Mouse (Mus musculus) embryonic facial prominence, embryonic 10.5 days (tissue): ENCODE data around the gene 2810004N23Rik. TPM values are rescaled to one million over a fixed set of nuclear protein-coding genes. Genes with fewer than 3 reads are reported as not detected.

ENCODE experiments used
- DNase-seq: peaks from one replicate; pipeline ENCODE4 v3.0.0-alpha.2; 2017; ENCODE audit warnings: low spot score
- H3K27ac ChIP-seq: fragments of 300-500 bp; sonication (generic); replicated peaks from 2 replicates; pipeline ENCODE4 v1.5.1; 2016; ENCODE audit warnings: mild to moderate bottlenecking
- H3K27me3 ChIP-seq: fragments of 300-500 bp; sonication (generic); replicated peaks from 2 replicates; pipeline ENCODE4 v1.6.1; 2016; ENCODE audit warnings: low read depth, mild to moderate bottlenecking; ENCODE audit not compliant: poor library complexity, severe bottlenecking
- H3K36me3 ChIP-seq: fragments of 300-500 bp; sonication (generic); replicated peaks from 2 replicates; pipeline ENCODE4 v1.6.1; 2016; ENCODE audit warnings: mild to moderate bottlenecking, moderate library complexity
- H3K4me1 ChIP-seq: fragments of 300-500 bp; sonication (generic); 2 replicates; pipeline ENCODE4 v1.6.1; 2016
- H3K4me3 ChIP-seq: fragments of 300-500 bp; sonication (generic); 2 replicates; pipeline ENCODE4 v1.5.1; 2016; ENCODE audit warnings: mild to moderate bottlenecking, moderate library complexity
- H3K9me3 ChIP-seq: fragments of 300-500 bp; sonication (generic); 2 replicates; pipeline ENCODE4 v1.6.1; 2016; ENCODE audit warnings: mild to moderate bottlenecking
- WGBS: fragments of 180-500 bp; shearing (Covaris S2); methylation state at CpG from one replicate; pipeline ENCODE4 v1.1.7; 2016; 5-methylcytosine and 5-hydroxymethylcytosine counted together
- polyA plus RNA-seq: library from polyadenylated mRNA; unstranded; fragments of >200 nt; fragmentation: Nextera tagmentation; extraction: Ambion mirVana; gene quantifications from 2 replicates; pipeline ENCODE4 v1.2.1, GENCODE M21; 2016

2810004N23Rik gene
- polyA plus RNA-seq, 1 experiment from 2014 or later: 82.2 TPM

- Histone ChIP-seq H3K27me3 (no peaks in the 10 kb centered on the region), H3K4me3 (no peak overlapping the region), H3K4me1 (peaks cover 30% of the 10 kb centered on the region), H3K9me3 (peaks cover 9% of the 10 kb centered on the region; the same call in 1 of the 2 replicates), H3K27ac (no peak overlapping the region), H3K36me3 (peaks cover 70% of the 10 kb centered on the region)
- peak; percentile 49 for DNase-seq
- WGBS: 62% methylated on average over 3 of the region's 3 CpGs
Measured at GRCm38 (mm10) chr8:124892596-124892995, 29.7 kb upstream of the 2810004N23Rik start.

GRCm38 (mm10) chr8:124888385-124888784 is 25.5 kb upstream of the 2810004N23Rik start:
- no peak overlapping the region for H3K4me3 ChIP-seq
- H3K27ac ChIP-seq: no peak overlapping the region
- peaks cover 11% of the 10 kb centered on the region; the same call in 1 of the 2 replicates for H3K9me3 ChIP-seq
- H3K27me3 ChIP-seq: no peaks in the 10 kb centered on the region
- peaks cover 88% of the 10 kb centered on the region for H3K36me3 ChIP-seq
- 93% methylated on average over 5 of the region's 5 CpGs for WGBS
- DNase-seq: no peak
- H3K4me1 ChIP-seq: peaks cover 8% of the 10 kb centered on the region; the same call in 1 of the 2 replicates

GRCm38 (mm10) chr8:124878946-124879526 is 16.1 kb upstream of the 2810004N23Rik start:
- Histone ChIP-seq H3K9me3 (no peaks in the 10 kb centered on the region), H3K4me1 (no peaks in the 10 kb centered on the region), H3K27me3 (no peaks in the 10 kb centered on the region), H3K27ac (no peak overlapping the region), H3K4me3 (no peak overlapping the region), H3K36me3 (peaks cover 100% of the 10 kb centered on the region)
- WGBS: 90% methylated on average over 10 of the region's 10 CpGs
- no peak for DNase-seq

GRCm38 (mm10) chr8:124878141-124878540 is 15.2 kb upstream of the 2810004N23Rik start:
- Histone ChIP-seq H3K36me3 (peaks cover 100% of the 10 kb centered on the region), H3K4me1 (no peaks in the 10 kb centered on the region), H3K9me3 (no peaks in the 10 kb centered on the region), H3K27ac (no peak overlapping the region), H3K4me3 (no peak overlapping the region), H3K27me3 (no peaks in the 10 kb centered on the region)
- no peak for DNase-seq
- WGBS: 90% methylated on average over 5 of the region's 5 CpGs

- no peak overlapping the region for H3K4me3 ChIP-seq
- DNase-seq: no peak
- WGBS: 92% methylated on average over 5 of the region's 5 CpGs
- H3K27ac ChIP-seq: no peak overlapping the region
- H3K27me3 ChIP-seq: no peaks in the 10 kb centered on the region
- H3K4me1 ChIP-seq: no peaks in the 10 kb centered on the region
- peaks cover 81% of the 10 kb centered on the region for H3K36me3 ChIP-seq
- no peaks in the 10 kb centered on the region for H3K9me3 ChIP-seq
Measured at GRCm38 (mm10) chr8:124872690-124873089, 9.8 kb upstream of the 2810004N23Rik start.

- no peak overlapping the region for H3K4me3 ChIP-seq
- no peaks in the 10 kb centered on the region for H3K9me3 ChIP-seq
- H3K36me3 ChIP-seq: peaks cover 78% of the 10 kb centered on the region
- WGBS: 94% methylated on average over 7 of the region's 7 CpGs
- no peak for DNase-seq
- no peaks in the 10 kb centered on the region for H3K27me3 ChIP-seq
- no peak overlapping the region for H3K27ac ChIP-seq
- no peaks in the 10 kb centered on the region for H3K4me1 ChIP-seq
Measured at GRCm38 (mm10) chr8:124872081-124872480, 9.2 kb upstream of the 2810004N23Rik start.

GRCm38 (mm10) chr8:124871474-124871873 is 8.6 kb upstream of the 2810004N23Rik start:
- no peaks in the 10 kb centered on the region for H3K9me3 ChIP-seq
- WGBS: 93% methylated on average over 7 of the region's 7 CpGs
- peaks cover 77% of the 10 kb centered on the region for H3K36me3 ChIP-seq

GRCm38 (mm10) chr8:124869708-124870107 is 6.8 kb upstream of the 2810004N23Rik start:
- Histone ChIP-seq H3K4me3 (no peak overlapping the region), H3K9me3 (no peaks in the 10 kb centered on the region), H3K36me3 (peaks cover 70% of the 10 kb centered on the region), H3K27me3 (no peaks in the 10 kb centered on the region), H3K4me1 (no peaks in the 10 kb centered on the region), H3K27ac (no peak overlapping the region)
- 90% methylated on average over 6 of the region's 6 CpGs for WGBS
- no peak for DNase-seq

More at GRCm38 (mm10) chr8:124871474-124871873, 8.6 kb upstream of the 2810004N23Rik start:
- Histone ChIP-seq H3K4me3 (no peak overlapping the region), H3K27ac (no peak overlapping the region), H3K27me3 (no peaks in the 10 kb centered on the region), H3K4me1 (no peaks in the 10 kb centered on the region)
- no peak for DNase-seq

- Histone ChIP-seq H3K4me3 (no peak overlapping the region), H3K27me3 (no peaks in the 10 kb centered on the region), H3K27ac (no peak overlapping the region), H3K4me1 (peaks cover 8% of the 10 kb centered on the region), H3K9me3 (no peaks in the 10 kb centered on the region), H3K36me3 (peaks cover 44% of the 10 kb centered on the region)
- DNase-seq: no peak
- WGBS: 83% methylated on average over 2 of the region's 2 CpGs
Measured at GRCm38 (mm10) chr8:124867126-124867525, 4.2 kb upstream of the 2810004N23Rik start.

- peaks cover 13% of the 10 kb centered on the region for H3K4me1 ChIP-seq
Measured at GRCm38 (mm10) chr8:124866669-124867068, 3.7 kb upstream of the 2810004N23Rik start.

GRCm38 (mm10) chr8:124863729-124864128 is 809 bp upstream of the 2810004N23Rik start:
- Histone ChIP-seq H3K27me3 (no peaks in the 10 kb centered on the region), H3K36me3 (peaks cover 51% of the 10 kb centered on the region), H3K27ac (peak overlapping the region; percentile 98), H3K4me1 (peaks cover 17% of the 10 kb centered on the region), H3K4me3 (peak overlapping the region; percentile 91), H3K9me3 (no peaks in the 10 kb centered on the region)
- 20% methylated on average over 8 of the region's 8 CpGs for WGBS
- DNase-seq: peak; percentile 19

More at GRCm38 (mm10) chr8:124866669-124867068, 3.7 kb upstream of the 2810004N23Rik start:
- H3K27ac ChIP-seq: no peak overlapping the region
- no peaks in the 10 kb centered on the region for H3K9me3 ChIP-seq
- 88% methylated on average over 3 of the region's 3 CpGs for WGBS
- no peaks in the 10 kb centered on the region for H3K27me3 ChIP-seq
- DNase-seq: no peak
- peaks cover 40% of the 10 kb centered on the region for H3K36me3 ChIP-seq
- H3K4me3 ChIP-seq: no peak overlapping the region

- peak overlapping the region; percentile 91 for H3K4me3 ChIP-seq
- no peak for DNase-seq
- peaks cover 52% of the 10 kb centered on the region for H3K36me3 ChIP-seq
- peaks cover 17% of the 10 kb centered on the region for H3K4me1 ChIP-seq
- WGBS: under 1% methylated on average over 33 of the region's 33 CpGs
- H3K27ac ChIP-seq: peak overlapping the region; percentile 98
- no peaks in the 10 kb centered on the region for H3K27me3 ChIP-seq
- H3K9me3 ChIP-seq: no peaks in the 10 kb centered on the region
Measured at GRCm38 (mm10) chr8:124863163-124863677, 300 bp upstream of the 2810004N23Rik start.

GRCm38 (mm10) chr8:124860188-124860587 is 2.7 kb downstream of the 2810004N23Rik start:
- H3K27ac ChIP-seq: no peak overlapping the region
- no peaks in the 10 kb centered on the region for H3K27me3 ChIP-seq
- H3K9me3 ChIP-seq: peaks cover 10% of the 10 kb centered on the region; the same call in 1 of the 2 replicates
- WGBS: 95% methylated on average over 3 of the region's 3 CpGs
- no peak overlapping the region for H3K4me3 ChIP-seq
- peaks cover 64% of the 10 kb centered on the region for H3K36me3 ChIP-seq
- H3K4me1 ChIP-seq: peaks cover 17% of the 10 kb centered on the region
- no peak for DNase-seq
